Mouse (Mus musculus): ENCODE measurements around the gene 1700028J19Rik. TPM values are rescaled to one million over a fixed set of nuclear protein-coding genes. Genes with fewer than 3 reads are reported as not detected.

Gene 1700028J19Rik
- total and polyA plus RNA-seq, 2 experiments from 2014 or later: 0.31 to 1.3 TPM

DNA sequence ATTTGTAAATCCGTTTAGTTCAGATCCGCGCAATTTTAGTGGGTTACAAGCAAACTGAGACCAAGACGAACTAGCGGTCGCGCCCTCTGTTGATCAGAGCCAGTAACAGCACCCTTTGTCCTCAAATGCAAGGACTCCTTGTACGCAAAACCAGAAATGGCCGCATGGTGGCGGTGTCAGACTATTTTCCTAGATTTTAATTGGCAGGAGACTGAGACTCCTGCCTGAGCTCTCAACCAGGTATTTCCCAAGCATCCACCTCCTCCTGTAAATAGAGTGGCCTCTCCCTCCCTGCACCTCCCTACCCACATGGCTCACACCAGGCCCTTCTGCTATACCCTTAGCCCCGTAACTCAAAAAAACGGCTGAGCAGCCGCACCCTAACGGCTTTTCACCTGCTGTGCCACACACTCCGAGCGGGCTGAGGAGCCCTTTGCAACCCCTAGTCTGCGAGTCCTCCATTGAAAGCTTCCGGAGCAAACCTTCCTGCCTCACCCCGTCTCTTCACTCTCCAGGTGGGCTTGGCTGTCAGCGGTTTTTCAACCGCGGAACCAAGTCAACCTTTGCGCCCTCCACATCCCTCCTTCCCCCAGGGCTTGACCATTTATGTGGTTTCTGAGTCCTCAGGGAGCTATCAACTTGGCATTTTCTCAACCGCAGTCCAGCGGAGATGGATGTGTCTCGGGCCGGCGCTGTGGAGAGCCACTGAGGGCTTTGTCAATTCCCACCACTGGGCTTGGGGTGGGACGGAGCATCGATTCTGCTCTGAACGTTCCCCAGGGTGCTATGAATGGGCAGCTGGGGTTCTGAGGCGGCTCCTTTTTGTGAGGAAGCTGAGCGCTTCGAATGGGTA is 16.5 kb upstream of the 1700028J19Rik start:
- 5% methylated on average over 34 of the region's 34 CpGs for WGBS
- TF ChIP-seq CTCF (IDR thresholded peaks at IDR 0.05; ENCODE audit: low read depth): peak; percentile 98
- no peak for TF ChIP-seq EP300 (IDR thresholded peaks at IDR 0.05; ENCODE audit: low read depth)
- H3K36me3 ChIP-seq (replicated peaks; ENCODE audit: control insufficient read depth, insufficient read depth, low read length): no peaks in the 10 kb centered on the region
- no peaks in the 10 kb centered on the region for H3K9me3 ChIP-seq (replicated peaks; ENCODE audit: control insufficient read depth, low read length)
- H3K4me3 ChIP-seq (ENCODE audit: low read depth, low read length): no peak overlapping the region
- ATAC-seq (ENCODE audit: insufficient read depth, low read depth): peak; percentile 71; the same call in 1 of the 2 replicates
- no peak overlapping the region for H3K4me2 ChIP-seq (ENCODE audit: low read depth, low read length)
- DNase-seq (ENCODE audit: low spot score): peak; percentile 84
- no peaks in the 10 kb centered on the region for H3K4me1 ChIP-seq (ENCODE audit: control insufficient read depth, insufficient read depth)
- H3K27ac ChIP-seq (ENCODE audit: low read depth): no peak overlapping the region
- peaks cover 21% of the 10 kb centered on the region for H3K27me3 ChIP-seq (ENCODE audit: control insufficient read depth, insufficient read depth, low read length)
- no peak overlapping the region for H3K9ac ChIP-seq (replicated peaks; ENCODE audit: low read depth, low read length)

DNA sequence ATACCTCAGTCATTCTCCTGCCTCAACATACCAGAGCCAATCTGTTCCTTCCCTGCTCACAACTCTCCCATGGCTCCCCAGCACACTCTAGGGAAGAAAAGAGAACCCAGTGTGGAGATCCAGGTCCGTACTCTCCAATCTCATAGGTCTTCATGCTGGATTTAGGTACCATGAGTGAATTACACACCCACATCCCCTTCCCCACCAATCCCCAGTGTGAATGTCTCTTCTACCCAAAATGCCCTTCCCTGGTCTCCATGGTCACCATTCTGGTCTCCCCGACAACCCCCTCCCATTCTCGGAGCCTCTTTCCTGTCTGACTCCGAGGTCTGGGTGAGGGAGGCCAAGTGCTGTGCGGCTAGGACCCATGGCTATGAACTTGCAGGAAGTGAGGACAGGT is 14.7 kb upstream of the 1700028J19Rik start, which contains the start of gene Gm15517:
Gene Gm15517 (plus strand): TSS at position 301 of the 400 bp plus-strand sequence.
- H3K4me2 ChIP-seq (ENCODE audit: low read depth, low read length): no peak within 1 kb of the TSS
- ATAC-seq (ENCODE audit: insufficient read depth, low read depth) (no peak), DNase-seq (ENCODE audit: low spot score) (no peak)
- no peak within 1 kb of the TSS for H3K9ac ChIP-seq (replicated peaks; ENCODE audit: low read depth, low read length)
- TF ChIP-seq CTCF (IDR thresholded peaks at IDR 0.05; ENCODE audit: low read depth) (no peak), EP300 (IDR thresholded peaks at IDR 0.05; ENCODE audit: low read depth) (no peak)
- no peaks in the 10 kb centered on the region for H3K4me1 ChIP-seq (ENCODE audit: control insufficient read depth, insufficient read depth)
- H3K9me3 ChIP-seq (replicated peaks; ENCODE audit: control insufficient read depth, low read length): no peaks in the 10 kb centered on the region
- no peaks in the 10 kb centered on the region for H3K36me3 ChIP-seq (replicated peaks; ENCODE audit: control insufficient read depth, insufficient read depth, low read length)
- peaks cover 18% of the 10 kb centered on the region for H3K27me3 ChIP-seq (ENCODE audit: control insufficient read depth, insufficient read depth, low read length)
- no peak within 1 kb of the TSS for H3K4me3 ChIP-seq (ENCODE audit: low read depth, low read length)
- WGBS: 46% methylated on average over 5 of the region's 5 CpGs
- no peak within 1 kb of the TSS for H3K27ac ChIP-seq (ENCODE audit: low read depth)

DNA sequence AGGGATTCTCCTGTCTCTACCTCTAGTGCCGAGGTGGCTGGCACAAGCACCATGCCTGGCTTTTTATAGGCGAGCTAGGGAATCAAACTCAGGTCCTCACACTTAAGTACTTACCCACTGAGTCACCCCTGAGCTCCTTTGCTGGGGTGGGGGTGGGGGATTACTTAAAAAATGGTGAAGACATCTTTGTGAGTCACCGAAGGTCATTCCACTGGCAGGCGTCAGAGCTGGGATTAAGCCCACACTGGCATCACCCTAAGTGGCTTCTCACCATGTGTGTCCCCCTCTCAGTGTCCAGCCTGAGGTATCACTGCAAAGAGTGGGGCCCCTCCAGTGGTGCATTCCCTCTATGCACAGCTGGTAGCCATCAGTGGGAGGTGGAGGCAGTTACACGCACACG is 13.9 kb upstream of the 1700028J19Rik start:
- no peak for ATAC-seq (ENCODE audit: insufficient read depth, low read depth)
- no peak overlapping the region for H3K9ac ChIP-seq (replicated peaks; ENCODE audit: low read depth, low read length)
- H3K27me3 ChIP-seq (ENCODE audit: control insufficient read depth, insufficient read depth, low read length): peaks cover 18% of the 10 kb centered on the region
- TF ChIP-seq EP300 (IDR thresholded peaks at IDR 0.05; ENCODE audit: low read depth): no peak
- no peak for TF ChIP-seq CTCF (IDR thresholded peaks at IDR 0.05; ENCODE audit: low read depth)
- no peaks in the 10 kb centered on the region for H3K9me3 ChIP-seq (replicated peaks; ENCODE audit: control insufficient read depth, low read length)
- H3K36me3 ChIP-seq (replicated peaks; ENCODE audit: control insufficient read depth, insufficient read depth, low read length): no peaks in the 10 kb centered on the region
- no peak overlapping the region for H3K4me3 ChIP-seq (ENCODE audit: low read depth, low read length)
- no peak overlapping the region for H3K27ac ChIP-seq (ENCODE audit: low read depth)
- H3K4me1 ChIP-seq (ENCODE audit: control insufficient read depth, insufficient read depth): no peaks in the 10 kb centered on the region
- H3K4me2 ChIP-seq (ENCODE audit: low read depth, low read length): no peak overlapping the region
- WGBS: 68% methylated on average over 6 of the region's 6 CpGs
- no peak for DNase-seq (ENCODE audit: low spot score)

DNA sequence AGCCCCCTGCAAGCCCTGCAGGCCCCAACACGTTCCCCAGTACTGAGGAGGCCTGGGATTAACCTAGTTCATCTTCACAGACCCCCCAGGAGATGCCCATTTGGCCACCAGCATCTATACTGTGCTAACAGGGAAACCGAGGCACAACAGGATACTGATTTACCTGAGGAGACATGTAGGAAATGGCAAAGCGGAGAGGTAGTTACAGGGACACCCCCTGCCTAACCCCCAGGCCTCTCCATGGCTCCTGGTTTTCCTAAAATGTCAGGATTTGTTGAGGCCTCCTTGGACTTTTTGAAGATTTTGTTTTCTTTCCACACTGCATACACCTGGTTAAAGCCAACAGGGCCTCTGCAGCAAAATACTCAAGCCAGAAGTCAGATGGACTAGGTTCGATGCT is 10.8 kb upstream of the 1700028J19Rik start, which contains the start of gene Acp4:
Gene Acp4 (minus strand): TSS at position 101 of the 400 bp plus-strand sequence.
- H3K9me3 ChIP-seq (replicated peaks; ENCODE audit: control insufficient read depth, low read length): no peaks in the 10 kb centered on the region
- H3K4me1 ChIP-seq (ENCODE audit: control insufficient read depth, insufficient read depth): no peaks in the 10 kb centered on the region
- no peak within 1 kb of the TSS for H3K4me3 ChIP-seq (ENCODE audit: low read depth, low read length)
- H3K27me3 ChIP-seq (ENCODE audit: control insufficient read depth, insufficient read depth, low read length): peaks cover 5% of the 10 kb centered on the region; the same call in 1 of the 2 replicates
- H3K9ac ChIP-seq (replicated peaks; ENCODE audit: low read depth, low read length): no peak within 1 kb of the TSS
- TF ChIP-seq CTCF (IDR thresholded peaks at IDR 0.05; ENCODE audit: low read depth): no peak
- TF ChIP-seq EP300 (IDR thresholded peaks at IDR 0.05; ENCODE audit: low read depth): no peak
- H3K27ac ChIP-seq (ENCODE audit: low read depth): no peak within 1 kb of the TSS
- no peak for ATAC-seq (ENCODE audit: insufficient read depth, low read depth)
- peaks cover 15% of the 10 kb centered on the region; the same call in 1 of the 2 replicates for H3K36me3 ChIP-seq (replicated peaks; ENCODE audit: control insufficient read depth, insufficient read depth, low read length)
- WGBS: 77% methylated on average over 4 of the region's 4 CpGs
- H3K4me2 ChIP-seq (ENCODE audit: low read depth, low read length): no peak within 1 kb of the TSS
- DNase-seq (ENCODE audit: low spot score): no peak

DNA sequence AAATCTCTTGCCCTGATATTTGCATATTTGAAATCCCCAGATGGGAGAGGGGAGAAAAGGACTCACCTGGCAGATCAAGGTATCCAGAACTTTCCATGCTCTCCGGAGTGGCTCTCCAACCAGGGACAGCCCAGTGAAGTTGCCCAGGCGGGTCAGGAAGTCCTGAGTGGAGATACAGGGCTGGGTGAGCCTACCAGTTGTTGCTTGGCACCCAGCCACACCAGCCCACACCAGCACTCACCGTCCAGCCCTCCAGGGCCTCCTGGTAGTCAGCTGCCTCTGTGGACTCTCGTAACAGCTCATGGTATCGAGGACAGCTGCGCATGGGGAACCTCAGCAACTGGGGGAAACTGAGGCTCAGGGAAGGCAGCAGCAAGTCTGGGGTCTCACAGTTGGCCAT is 8.4 kb upstream of the 1700028J19Rik start:
- Histone ChIP-seq H3K27me3 (ENCODE audit: control insufficient read depth, insufficient read depth, low read length) (no peaks in the 10 kb centered on the region), H3K4me2 (ENCODE audit: low read depth, low read length) (no peak overlapping the region), H3K4me3 (ENCODE audit: low read depth, low read length) (no peak overlapping the region), H3K4me1 (ENCODE audit: control insufficient read depth, insufficient read depth) (no peaks in the 10 kb centered on the region), H3K9ac (replicated peaks; ENCODE audit: low read depth, low read length) (no peak overlapping the region), H3K27ac (ENCODE audit: low read depth) (no peak overlapping the region), H3K36me3 (replicated peaks; ENCODE audit: control insufficient read depth, insufficient read depth, low read length) (peaks cover 29% of the 10 kb centered on the region), H3K9me3 (replicated peaks; ENCODE audit: control insufficient read depth, low read length) (no peaks in the 10 kb centered on the region)
- peak; percentile 9 for DNase-seq (ENCODE audit: low spot score)
- ATAC-seq (ENCODE audit: insufficient read depth, low read depth): no peak
- TF ChIP-seq CTCF (IDR thresholded peaks at IDR 0.05; ENCODE audit: low read depth) (no peak), EP300 (IDR thresholded peaks at IDR 0.05; ENCODE audit: low read depth) (no peak)
- WGBS: 38% methylated on average over 6 of the region's 6 CpGs
